Mouse (Mus musculus): ENCODE measurements around the gene Pak6.
"Not testable (repeated sequence)": the region's sequence is repeated elsewhere in the genome, so short reads cannot be mapped to it uniquely, and the experiment has no call there.

The Pak6 gene

DNA sequence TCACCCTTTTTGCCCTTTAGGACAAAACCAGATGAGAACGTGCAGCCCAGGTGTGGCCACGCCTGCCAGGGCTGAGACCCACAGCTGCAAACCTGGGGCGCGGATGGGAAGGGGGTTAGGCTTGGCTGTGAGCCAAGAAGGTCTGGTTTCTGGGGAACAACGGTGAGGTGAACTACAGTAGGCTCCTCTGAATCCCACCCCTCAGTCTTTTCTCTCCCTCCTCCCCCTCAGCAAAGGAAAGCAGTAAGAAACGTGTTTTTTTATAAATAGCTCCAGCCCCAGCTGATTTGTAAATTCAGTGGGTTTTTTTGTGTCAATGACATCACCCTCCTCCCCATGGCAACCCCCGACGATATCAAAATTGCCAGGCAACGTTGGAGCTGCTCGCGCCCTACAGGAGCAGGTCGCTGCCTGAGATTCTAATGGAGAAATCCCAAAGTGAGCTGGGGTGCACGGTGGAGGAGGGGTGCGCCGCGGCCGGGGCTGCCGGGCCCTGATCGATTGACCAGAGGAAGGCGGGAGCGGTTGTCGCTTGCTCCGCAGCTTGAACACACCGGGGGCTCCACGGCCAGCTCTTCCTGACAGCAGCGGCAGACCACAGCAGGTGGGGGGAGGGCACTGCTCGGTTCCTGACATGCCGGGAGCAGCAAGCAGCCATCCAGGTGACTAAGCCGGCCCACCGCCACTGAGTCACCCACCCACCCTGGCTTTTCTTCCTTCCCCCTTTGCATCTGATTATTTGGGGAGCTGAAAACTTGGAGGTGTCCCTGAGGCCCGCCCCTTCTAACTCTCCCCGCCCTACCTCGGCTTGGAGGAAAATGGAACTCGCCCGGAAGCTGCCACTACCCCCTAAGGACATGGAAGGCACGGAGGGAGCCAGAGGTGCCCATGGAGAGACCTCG, at the start of gene Pak6:
Gene Pak6 (plus strand): TSS at position 402 of the 902 bp plus-strand sequence.
- peak; percentile 60 for DNase-seq (ENCODE audit: low spot score)

DNA sequence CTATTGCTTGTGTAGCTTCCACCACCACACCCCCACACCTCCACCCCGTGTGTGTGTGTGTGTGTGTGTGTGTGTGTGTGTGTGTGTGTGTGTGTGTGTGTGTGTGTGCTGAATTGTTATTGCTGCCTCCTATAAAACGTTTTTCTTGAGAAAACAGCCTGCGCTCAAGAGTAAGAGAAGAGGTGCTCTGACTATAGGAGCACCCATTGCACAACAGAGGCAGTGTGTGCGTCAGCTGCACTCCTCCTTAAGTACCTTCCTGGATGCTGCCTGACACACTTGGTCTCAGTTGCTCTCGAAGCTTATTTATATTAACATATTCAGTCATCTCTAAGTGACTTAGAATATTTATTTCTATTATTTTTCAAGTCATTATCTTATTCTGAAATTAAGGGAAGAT, 45.1 kb upstream of the Pak6 start:
- no peak for DNase-seq (ENCODE audit: low spot score)

DNA sequence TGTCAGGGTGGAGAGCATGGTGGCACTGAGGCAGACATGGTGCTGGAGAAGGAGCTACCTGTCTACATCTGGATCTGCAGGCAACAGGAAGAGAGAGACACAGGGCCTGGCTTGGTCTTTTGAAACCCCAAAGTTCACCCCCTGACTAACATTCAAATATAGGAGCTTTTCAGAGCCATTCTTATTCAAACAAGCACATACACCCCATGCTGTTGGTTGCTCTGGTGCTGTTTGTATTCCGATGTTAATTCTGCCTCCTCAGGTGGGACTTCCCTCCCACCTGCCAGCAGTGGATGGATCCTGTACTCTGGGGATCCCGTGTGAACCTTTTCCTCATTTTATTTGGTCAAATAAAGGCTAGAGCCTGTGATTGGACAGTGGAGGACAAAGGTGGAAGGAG, 43.0 kb upstream of the Pak6 start:
- DNase-seq (ENCODE audit: low spot score): no peak

DNA sequence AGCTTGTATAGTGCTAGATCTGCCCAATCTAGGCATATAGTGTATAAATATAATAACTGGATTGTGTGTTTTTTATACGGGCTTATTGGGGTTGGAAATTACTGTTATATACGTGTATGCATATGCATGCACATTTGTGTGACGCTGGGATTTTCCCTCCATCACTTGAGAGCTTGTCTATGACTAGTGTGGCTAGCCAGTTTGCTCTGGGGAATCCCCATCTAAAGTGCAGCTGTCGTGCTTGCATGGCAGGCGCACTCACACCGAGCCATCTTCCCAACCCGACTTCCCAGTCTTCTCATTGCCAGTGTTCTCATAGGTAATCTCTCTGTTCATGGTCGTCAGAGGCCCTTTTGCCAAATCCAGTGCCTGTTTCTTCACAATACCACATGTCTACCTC, 42.5 kb upstream of the Pak6 start:
- DNase-seq (ENCODE audit: low spot score): no peak

DNA sequence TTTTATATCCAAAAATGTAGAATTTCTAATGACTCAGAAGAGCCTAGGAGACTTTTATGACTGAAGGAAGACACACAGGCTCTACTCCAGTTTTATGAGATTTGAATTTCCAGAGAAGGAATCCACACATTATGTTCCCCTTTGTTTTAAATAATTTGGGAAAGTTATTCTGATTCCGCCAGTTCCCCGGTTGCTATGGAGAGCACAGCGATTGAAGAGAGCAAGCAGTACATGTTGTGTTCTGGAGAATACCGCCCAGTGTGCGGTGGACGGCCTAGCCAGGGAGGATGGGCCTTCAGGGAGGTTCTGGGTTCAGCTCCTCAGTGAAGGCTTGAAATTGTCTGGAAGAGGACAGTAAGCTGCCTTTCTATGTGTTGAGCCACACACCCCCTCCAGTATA, 33.8 kb upstream of the Pak6 start:
- no peak for DNase-seq (ENCODE audit: low spot score)

DNA sequence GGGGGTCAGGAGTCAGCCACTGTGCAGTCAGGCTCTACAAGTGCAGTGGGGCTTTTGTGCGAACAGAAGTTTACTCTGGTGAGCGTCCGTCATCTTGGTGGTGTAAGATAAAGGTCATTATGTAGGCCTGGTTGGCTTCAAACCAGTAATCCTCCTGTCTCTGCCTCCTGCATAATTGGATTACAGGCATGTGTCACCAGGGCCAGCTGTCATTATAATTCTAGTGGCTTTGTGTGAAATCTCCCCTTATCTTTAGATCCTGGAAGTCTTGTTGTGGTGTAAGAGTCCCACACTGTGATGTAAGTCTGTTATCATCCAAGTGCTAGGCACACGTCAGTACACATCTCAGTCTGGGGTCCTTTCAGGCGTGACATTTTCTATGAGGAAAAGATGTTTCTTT, 29.7 kb upstream of the Pak6 start:
- DNase-seq (ENCODE audit: low spot score): no peak

DNA sequence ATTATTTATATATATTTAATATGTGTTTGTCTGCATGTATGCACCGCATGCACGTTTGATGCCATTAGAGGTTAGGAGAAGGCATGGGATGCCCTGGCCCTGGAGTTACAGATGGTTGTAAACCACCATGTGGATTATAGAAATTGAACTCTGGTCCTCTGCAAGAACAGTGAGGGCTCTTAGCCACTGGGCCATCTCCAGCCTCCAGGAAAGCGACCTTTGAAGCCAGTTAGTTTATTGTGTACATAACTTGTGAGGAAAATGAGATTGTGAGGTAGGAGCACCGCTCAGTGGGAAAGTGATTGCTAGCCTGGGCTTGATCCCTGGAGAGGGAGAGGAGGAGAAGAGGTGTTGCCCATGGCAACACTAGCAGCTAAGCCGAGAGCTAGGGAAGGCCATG, 25.8 kb upstream of the Pak6 start:
- no peak for DNase-seq (ENCODE audit: low spot score)

DNA sequence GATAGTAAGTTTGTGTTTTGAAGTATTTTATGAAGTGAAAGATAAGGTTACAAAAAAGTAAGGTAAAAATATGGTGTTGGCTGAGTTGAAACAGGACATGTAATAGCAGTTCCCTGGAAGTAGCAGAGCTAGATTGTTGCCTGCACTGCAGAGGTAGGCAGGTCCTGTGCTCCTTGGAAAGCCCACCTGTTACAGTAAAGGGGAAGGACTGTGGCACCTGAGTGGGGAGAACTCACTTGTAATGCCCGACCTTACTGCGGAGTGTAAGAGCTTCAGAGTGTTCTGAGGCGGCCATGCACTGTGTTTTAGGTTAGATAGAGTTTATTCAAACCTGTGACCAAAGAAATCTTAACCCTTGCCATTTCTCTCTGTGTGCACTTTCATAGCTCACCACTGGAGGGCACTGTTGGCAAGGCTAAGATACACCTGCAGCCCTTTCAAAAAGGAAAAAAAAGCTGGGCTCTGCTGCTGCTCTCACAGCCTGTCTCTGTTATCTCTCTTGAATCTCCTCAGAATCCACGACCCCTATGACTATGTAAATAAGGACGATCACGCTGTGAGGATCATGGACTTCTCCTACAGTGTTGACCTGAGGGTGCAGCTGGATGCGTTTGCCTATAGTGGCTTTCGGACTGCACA, 25.1 kb upstream of the Pak6 start:
- peak; percentile 85 for DNase-seq (ENCODE audit: low spot score)

DNA sequence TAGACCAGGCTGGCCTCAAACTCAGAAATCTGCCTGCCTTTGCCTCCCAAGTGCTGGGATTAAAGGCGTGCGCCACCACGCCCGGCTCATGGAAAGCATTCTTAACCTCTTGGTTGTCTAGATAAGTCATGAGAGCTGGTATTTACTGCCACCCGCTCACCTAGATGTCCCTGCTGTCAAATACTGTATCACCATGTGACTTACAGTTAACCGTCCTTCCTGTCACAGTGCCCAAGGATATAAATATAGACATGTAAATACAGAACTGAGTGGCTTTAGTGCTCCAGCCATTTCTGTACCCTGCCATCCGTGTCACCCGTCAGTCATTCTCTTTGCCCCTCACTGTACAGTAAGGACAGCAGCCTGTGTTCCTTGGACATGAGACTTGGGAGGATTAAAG, 24.4 kb upstream of the Pak6 start:
- no peak for DNase-seq (ENCODE audit: low spot score)

DNA sequence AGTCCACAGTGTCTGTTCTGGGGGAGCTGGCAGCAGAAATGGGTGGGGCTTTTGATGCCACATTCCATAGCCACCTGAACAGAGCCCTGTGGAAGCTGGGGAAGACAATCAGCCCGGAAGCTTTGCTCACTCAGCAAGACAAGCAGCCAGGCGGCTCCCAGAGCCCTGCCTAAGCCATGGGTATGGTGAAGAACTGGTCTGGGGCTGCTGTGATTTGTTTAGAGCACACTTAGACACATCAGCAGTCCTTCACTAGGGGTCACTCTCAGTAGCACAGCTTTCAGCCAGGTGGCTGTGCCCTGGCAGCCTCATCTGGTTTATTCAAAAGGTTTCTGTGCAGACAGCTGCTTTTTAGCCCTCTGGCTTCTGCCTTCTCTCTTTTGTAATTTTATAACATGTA, 22.0 kb upstream of the Pak6 start:
- DNase-seq (ENCODE audit: low spot score): no peak

DNA sequence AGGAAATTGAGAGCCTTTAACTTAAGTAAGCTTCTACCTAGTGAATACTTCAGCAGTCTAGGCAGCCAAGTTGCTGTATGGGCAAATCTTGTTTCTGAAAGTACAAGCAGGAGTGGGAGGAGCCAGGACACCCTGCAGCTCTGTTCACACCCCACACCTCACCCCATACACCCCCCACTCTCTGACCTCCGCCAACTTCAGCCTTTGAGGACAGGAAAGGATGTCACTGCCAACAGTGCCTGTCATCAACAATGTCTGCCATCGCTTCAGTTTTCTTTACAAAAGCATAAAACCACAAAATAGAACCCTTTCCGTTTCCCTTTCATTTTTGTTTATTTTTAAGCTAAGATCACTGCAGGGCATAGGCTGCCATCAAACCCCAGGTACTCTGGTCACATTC, 20.7 kb upstream of the Pak6 start:
- DNase-seq (ENCODE audit: low spot score): no peak

DNA sequence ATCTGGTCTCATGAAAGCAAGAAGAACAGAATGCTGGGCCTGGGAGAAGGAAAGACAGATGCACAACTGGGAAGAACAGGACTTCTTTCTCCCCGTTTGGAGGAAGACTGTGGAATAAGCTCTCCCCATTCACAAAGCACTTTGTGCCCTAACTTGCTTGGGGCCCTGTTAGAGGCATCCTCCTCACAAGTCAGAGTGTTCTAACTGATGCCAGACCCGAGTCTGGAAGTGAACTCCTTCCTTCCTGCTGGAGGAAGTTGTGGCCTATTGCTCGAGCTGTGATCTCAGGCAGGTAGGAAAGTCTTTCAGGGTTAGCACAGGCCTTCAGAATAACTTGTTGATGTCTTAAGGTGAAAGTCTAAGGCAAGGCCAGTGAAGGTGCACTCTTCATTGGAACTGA, 20.2 kb upstream of the Pak6 start:
- no peak for DNase-seq (ENCODE audit: low spot score)

DNA sequence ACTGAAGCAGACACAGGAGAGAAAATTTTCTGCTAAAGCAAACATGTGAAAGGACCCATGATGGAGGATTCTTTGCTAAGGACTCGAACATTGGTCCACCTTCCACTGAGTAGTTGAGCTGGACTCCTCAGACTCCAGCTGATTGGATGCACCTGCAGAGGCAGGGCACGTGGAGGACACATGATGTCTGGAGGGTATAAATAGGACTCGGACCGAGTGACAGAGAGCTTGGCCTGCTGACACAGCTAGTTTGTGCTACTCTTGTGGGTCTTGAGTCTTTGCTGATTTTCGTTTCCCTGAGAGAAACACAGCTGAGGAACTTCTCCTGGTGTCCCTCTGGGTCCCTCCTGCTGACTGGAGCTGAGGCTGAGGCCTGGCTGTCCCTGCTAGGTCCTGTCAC, 16.4 kb upstream of the Pak6 start:
- no peak for DNase-seq (ENCODE audit: low spot score)

DNA sequence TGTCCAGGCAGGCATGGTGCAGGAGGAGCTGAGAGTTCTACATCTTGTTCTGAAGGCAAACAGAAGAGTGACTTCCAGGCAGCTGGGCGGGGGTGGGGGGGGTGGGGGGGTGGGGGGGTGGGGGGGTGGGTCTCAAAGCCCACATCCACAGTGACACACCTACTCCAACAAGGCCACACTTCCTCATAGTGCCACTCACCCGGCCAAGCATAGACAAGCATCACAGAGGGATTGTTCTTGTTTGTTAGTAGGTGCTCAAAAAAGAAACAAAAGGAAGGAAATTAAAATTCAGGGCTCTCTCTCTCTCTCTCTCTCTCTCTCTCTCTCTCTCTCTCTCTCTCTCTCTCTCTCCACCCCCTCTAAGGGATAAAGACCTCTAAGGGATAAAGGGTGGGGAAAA, 12.4 kb upstream of the Pak6 start:
- DNase-seq (ENCODE audit: low spot score): not testable (repeated sequence)

DNA sequence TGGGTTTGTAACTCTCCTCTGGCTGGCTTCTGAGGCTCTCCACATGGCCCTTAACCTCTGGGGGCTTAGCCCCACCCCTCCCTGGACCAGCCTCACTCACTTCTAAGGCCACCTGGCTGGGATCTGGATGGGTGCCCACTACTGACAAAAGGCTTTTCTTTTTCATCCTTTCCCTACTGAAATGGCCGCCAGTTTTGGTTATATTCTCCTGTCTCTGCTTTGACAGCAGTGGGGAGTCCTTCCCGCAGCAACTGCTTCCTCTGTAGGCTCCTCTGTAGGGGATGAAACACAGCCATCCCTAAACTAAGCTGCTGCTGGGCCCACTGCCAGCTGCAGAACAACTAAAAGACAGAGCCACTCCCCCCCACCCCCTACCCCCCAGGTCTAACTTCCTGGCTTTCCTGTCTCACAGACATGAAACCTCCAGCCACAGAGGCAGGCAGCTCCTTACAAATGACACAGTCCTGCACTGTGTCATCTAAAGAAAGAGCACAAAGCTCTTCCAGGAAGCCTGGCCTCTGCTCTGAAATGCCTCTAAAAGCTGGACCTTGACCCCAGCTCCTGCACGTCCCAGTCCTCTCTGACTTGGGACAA, 6.3 kb upstream of the Pak6 start:
- no peak for DNase-seq (ENCODE audit: low spot score)

DNA sequence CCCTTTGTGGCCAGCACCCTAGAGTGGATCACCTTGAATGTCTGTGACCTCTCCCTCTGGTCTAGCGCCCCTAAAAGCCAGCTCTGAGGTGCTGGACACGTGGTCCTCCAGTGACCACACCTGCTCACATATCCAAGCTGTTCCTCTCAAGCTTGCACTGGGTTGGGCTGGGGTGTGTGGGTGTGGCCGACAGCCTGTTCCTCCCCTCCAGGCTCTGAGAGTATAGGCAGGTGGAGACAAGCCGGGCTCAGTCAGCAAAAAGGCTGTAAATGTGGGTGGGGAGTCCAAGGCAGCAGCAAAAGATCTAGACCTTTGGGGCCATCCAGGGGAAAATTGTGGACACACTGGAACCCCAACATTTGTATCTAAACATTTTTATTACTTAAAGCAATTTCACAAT, 4.6 kb upstream of the Pak6 start:
- DNase-seq (ENCODE audit: low spot score): no peak

DNA sequence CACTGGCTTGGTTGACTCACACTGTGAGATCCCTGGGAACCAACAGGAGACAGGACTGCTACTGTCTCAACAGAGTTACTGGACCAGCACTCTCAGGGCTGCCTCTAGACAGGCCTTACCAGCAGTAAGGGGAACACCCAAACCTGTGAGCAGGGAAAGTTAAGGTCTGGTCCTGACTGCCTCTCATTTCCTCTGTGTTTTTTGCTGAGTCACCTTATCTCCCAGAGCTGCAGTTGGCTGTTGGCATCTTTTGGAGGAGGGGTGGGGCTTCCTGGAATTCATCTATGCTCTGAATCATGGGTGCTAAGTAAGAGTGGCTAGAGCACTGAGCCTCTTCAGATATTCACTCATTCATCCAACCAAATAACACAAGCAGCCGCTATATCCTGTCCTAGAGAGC, 4.0 kb upstream of the Pak6 start:
- no peak for DNase-seq (ENCODE audit: low spot score)

DNA sequence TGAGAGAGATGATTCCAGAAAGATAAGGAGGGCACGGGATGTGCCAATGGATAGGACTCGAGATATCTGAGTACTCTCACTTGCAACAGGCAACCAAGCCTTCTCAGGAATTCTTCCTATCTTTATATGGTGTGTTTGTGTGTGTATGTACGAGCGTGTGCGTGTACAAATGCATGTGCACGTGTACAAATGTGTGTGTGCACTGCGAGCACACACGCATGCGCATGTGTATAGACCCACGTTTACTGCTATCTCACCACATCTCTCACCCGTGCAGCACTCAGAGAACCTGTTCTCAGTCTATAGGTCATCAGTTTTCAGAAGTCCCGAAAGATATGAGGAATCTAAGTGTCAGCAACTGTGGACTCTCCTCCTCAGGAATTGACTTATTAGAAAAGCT, 3.6 kb upstream of the Pak6 start:
- no peak for DNase-seq (ENCODE audit: low spot score)

DNA sequence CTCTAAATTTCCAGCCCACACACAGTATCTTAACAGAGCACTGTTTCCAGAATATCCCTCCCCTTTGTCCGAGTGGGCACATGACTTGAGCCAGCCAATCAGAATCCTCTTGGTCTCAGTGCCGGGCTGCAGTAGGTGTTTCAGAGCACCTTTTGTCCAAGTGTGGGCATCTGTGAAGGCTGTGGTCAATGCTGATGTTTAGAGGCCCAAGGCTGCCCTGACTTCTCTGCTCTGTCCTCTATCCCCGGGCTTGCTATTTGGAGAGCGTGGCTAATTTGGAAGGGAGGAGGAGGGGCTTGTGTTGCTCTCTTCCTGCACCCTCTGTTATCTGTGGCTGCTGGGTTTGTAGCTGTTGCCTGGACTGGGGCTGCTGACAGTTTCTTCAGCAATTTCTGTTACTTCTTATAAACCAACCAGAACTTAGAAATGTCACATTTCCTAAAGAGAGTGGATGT, 3.1 kb upstream of the Pak6 start:
- DNase-seq (ENCODE audit: low spot score): peak; percentile 71

DNA sequence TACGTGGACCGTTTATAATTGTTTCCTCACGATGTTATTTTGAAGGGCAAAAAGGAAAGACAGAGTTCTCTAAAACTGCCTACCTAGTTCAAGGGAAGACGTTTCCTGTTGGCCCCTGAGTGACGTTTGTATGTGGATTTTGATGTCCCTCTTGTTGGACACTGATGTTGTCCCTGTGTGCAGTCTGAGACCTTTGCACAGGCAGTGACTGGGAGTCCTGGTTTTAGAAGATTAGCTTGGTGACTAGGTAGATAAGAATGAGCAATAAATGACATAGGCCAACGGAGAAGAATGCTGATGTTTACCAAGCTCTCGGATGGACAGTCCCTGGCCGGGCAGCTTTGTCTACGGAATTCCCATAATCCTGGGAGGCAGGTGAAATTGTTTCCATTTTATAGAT, 1.2 kb upstream of the Pak6 start:
- DNase-seq (ENCODE audit: low spot score): no peak

DNA sequence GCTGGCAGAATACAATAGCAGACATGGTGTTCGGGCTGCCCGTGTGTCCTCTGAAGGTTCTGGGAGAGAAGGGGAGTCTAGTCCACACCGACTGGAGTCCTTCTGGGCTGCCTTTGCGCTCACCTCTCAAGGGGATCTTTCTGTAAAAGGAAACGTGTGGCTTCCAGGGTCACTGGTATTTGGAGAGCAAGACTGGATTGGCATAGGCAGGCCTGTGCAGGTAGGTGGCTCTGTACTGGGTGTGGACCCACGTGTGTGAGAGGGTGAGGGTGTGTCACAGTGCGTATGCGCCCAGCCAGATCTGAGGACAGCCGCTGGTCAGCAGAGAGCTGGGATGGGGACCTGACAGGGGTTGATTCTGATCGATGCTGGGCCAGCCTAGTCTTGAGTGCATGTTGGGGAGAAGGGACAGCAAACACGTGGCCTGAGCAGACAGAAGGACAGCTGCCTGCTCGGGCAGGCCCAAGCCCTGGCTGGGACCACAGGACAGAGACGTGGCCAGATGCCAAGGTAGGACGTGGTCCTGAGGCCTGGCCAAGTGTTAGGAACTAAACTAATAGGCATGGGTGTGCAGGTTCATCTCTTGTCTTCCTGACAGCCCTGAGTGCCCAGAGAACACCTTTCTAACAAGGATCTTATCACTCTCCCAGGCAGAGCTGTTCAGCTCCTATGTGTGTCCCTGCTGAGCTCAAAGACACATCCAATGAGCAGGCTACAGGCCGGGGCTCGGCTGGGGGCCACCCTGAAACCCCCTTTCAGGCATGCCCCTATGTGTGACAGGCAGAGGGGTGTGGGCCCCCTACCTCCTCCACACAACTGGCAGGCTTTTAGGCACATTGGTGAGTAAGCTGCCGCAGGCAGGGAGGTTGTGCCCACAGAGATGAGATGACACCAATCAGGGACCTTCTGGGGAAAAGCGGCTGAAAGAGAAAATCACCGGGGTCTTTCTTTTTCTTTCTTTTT, 982 bp downstream of the Pak6 start:
- peak; percentile 64 for DNase-seq (ENCODE audit: low spot score)

DNA sequence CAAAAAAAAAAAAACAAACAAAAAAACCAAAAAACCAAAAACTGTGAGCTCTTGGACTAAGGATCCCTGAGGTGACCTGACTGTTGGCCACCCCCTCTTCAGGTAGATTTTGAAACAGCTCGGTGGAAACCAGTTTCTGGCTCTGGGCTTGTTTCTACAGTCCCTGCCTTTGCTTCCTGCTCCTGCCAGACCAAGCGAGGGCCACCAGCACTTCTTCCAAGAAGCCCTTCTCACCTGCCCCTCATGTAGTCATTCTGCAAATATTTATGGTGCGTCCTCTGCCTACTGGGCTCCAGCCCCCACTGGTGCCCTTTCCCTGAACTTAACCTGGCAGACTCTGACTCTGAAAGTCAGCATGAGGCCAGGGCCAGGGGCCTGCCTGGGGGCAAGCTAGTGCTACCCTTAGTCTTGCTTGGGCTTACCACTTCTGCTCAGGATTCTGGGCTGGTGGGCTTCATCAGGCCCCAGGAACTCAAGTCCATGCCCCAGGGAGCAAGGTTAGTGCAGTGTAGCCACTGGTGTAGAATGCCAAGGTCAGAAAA, 1.9 kb downstream of the Pak6 start:
- DNase-seq (ENCODE audit: low spot score): no peak

Data from testis, postnatal 10 days (tissue).